Mouse (Mus musculus) megakaryocyte, adult 5-6 weeks (primary cell): ENCODE measurements around the gene Pex11b. TPM values are rescaled to one million over a fixed set of nuclear protein-coding genes. Genes with fewer than 3 reads are reported as not detected.
"Not testable (repeated sequence)": the region's sequence is repeated elsewhere in the genome, so short reads cannot be mapped to it uniquely, and the experiment has no call there.

Experiments used
- ATAC-seq: 2 replicates; pipeline ENCODE4 v1.8.0; 2016; ENCODE audit warnings: mild to moderate bottlenecking, inconsistent platforms; ENCODE audit not compliant: poor library complexity, severe bottlenecking
- total RNA-seq, 2 experiments: library from RNA; stranded (forward) in 1 of 2; stranded (reverse) in 1 of 2; fragments of 153-499, 151-499 nt in 1 of 2; fragments of 221-1000, 200-1000 nt in 1 of 2; gene quantifications; 2 replicates each; pipeline versions ENCODE4 v1.2.3 to v1.2.4; 2015 to 2017

Gene Pex11b
- total RNA-seq, 2 experiments from 2014 or later: 12.3 to 30.9 TPM

DNA sequence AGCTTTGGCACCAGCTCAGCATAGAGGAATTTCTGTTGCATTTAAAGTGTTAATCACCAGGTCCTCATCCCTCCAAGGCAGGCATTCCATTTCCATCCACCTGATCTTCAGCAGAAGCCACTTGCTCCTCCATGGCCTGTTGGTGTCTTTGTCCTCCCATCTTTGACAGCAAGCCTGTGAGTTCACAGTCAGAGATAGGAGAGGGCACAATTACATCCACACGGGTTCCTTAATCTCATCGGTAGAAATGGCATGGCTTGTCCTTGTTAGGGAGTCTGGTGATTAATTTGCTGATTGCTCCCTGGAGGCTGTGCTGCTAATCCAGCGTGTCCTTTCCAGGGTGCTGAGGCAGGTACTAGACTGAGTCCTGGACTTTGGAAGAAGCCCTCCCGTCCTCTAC, 38.3 kb downstream of the Pex11b start:
- ATAC-seq: no peak

DNA sequence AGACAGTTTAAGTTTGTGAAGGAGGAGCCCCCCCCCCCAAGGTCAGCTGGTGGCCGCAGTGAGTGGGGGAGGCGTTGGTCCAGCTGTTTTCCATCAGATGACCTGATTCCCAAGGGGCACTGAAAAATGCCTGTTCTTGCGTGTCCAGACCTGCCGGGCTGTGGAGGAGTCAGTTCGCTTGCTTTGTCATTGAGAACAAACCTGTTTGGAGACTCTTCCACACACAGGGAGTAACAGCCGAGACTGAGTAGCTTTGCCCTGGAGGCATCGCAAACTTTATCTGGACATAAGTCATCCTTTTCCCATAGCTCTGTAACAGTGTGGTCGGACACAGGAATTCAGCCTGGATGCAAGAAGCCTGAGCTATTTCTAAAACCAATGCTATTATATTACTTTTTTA, 39.3 kb downstream of the Pex11b start:
- ATAC-seq: no peak

DNA sequence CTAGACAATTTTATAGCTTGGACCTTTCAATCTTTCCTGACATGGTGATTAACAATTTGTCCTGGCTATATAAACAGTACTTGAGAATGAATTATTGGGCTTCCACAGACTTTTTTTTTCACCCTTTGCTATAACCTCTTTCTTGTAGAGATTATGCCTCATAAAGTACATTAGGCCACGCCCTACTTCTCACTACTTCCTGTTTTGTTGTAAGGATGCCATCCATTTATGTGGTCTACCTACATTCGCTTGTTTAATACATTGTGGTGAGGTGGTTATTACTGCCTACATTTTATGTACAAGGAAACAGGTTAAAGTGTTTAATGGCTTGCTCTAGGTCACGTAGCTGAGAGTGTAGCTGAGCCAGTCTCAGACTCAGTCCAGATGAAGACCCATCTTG, 40.0 kb downstream of the Pex11b start:
- ATAC-seq: no peak

DNA sequence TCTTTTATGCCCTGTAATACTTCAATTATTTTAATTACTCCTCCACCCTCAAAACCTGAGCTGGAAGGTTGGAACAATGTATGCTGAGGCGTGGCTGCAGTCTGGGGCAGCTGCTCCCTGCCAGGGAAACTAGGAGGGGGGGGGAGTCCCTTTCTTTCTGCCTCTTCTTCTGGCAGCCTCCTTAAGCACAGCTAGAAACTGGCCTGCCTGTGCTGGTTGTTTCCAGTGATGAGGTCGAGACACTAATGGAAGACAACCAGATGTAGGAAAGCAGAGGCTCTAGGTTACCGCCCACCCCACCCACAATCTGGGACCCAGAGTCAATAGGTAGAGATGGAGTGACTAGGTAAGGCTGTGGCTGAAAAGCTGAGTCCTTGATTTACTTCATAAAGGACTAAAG, 40.5 kb downstream of the Pex11b start:
- ATAC-seq: no peak

DNA sequence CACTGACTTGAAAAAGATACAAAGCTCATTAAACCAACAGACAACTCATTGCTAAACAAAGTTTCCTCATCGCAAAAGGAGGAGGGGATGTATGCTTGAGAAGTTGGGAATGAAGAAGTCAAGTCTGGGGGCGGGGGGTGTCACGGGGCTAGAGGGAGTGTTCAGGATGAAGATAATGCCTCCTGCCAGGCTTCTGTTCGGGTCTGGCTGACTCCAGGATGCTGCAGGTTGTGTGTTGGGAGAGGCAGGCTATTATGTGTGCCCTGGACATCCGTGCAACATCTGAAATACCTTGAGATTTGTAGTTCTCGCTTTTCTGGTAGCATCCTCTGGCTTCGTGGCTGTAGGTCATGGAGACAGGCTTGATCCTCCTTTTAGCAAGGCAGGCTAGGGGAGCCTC, 43.3 kb downstream of the Pex11b start:
- ATAC-seq: no peak

DNA sequence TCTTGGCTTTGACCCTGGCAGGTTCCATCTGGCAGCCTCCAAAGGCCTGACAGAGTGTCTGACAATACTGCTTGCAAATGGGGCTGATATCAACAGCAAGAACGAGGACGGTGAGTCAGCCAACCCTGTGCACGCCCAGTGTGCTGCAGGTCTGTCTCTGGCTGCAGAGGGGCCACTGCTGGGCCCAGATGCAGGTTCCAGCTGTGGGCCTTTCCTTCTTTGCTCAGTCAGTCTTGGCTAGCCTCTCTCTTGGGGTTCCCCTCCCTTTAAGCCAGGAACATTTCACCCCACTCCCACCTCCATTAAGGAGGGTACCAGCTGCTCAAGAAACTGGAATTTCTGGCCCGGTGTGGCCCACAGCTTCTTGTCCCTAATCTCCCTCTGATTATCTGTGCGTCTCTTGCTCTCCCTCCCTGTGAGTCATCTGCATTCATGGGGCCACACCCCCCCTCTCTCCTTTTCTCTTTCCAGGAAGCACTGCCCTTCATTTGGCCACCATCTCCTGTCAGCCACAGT, 44.0 kb downstream of the Pex11b start:
- no peak for ATAC-seq

DNA sequence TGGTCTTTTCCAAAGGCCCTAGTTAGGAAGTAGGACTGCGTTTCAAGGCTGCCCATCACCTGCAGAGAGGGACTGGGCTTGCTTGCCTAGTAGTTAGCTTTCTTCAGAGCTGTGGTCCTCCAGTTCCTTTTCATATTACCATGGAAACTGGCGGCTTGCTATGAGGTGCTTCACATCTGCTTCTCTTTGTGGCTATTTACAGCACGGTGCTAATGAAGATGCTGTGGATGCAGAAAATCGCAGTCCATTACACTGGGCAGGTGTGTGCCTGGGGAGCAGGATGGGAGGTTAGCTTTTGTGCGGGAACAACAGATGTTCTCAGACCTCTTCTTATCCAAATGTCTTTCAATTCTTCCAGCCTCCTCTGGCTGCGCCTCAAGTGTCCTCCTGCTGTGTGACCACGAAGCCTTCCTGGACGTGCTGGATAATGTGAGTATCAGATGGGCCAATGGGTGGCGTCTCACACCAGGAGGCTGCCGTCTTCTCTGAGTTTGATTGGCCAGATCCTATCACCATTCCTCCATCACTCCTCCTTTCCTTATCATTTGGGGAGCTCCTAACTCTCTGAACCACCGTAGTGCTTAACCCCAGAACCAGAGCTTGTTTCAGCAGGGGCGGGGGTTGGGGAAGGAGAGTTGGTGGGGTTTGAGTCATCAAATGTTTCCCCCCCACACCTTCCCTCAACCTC, 45.2 kb downstream of the Pex11b start:
- ATAC-seq: no peak

DNA sequence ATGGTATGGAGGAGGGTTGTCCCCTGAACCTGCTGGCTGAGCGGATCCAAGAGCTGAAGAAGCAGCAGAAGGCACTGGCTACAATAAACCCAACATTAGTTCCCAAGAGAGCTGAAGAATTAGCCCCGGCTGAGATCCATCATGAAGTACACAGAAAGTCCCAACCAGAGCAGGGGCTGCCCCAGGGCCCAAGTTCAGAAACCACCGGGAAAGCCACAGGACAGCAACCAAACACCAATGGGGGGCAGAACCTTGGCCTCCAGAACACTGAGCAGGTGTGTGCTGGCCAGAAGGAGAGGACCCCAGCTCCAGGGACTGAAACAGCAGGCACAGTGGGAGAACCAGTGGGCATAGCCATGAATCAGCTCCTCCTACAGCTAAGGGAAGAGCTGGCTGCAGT, 48.3 kb downstream of the Pex11b start:
- ATAC-seq: no peak

DNA sequence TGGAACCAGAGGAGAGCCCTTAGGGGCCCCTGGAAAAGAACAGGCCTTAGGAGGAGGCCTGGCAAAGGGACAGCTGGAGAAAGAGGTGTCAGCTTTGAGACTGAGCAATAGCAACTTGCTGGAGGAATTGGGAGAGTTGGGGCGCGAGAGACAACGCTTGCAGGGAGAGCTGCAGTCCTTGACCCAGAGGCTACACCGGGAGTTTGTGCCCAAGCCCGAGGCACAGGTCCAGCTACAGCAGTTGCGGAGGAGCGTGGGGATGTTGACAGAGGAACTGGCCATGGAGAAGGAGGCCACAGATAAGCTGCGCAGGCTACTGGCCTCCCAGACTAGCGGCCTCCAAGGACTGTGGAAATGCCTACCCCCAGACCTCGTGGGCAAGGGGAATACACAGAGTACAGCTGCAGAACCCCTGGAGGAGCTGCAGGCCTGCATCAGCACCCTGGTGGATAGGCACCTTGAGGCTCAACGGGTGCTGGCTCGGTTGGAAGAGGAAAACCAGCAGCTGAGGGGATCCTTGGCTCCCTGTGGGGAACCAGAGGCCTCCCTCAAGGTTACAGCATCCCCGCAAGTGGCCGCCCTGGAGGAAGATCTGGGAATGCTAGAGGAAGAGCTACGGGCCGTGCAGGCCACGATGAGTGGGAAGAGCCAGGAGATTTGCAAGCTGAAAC, 49.1 kb downstream of the Pex11b start:
- ATAC-seq: no peak

DNA sequence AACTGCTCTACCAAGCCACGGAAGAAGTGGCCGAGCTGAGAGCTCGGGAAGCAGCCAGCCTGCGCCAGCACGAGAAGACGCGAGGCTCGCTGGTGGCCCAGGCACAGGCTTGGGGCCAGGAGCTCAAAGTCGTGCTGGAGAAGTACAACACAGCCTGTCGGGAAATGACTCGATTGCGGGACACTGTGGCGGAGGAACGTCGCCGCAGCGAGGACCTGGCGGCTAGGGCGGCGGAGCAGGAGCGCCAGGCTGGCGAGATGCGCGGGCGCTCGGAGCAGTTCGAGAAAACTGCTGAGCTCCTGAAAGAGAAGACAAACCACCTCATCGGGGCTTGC, 49.6 kb downstream of the Pex11b start:
- ATAC-seq: no peak

DNA sequence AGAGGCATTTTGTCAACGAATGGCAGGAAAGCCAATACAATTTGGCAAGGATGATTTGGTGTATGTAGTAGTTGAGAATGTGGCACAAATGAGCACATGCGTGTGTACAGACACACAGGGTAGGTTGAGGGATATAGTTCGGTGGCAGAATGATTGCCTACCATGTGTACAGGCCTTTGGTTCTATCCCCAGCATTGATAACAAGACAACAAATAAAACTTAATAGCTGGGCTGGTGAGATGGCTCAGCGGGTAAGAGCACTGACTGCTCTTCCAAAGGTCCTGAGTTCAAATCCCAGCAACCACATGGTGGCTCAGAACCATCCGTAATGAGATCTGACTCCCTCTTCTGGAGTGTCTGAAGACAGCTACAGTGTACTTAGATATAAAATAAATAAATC, 50.9 kb downstream of the Pex11b start:
- not testable (repeated sequence) for ATAC-seq

DNA sequence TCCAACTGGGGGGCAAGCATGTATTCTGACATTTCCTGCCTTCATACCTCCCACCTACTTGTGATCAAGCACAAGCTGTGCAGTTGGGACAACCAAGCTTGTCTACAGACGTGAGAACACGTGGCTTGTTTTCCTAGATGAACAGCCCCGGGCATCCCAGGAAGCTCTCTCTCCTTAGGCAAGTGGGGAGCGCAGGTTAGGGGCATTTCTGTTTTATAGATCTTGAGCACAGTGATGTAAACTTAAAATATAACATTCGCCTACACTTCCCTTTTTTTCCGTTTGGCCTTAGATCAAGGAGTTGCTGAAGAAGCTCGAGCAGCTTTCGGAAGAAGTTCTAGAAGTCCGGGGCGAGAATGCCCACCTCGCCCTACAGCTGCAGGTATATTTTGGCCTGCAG, 53.7 kb downstream of the Pex11b start:
- ATAC-seq: no peak

DNA sequence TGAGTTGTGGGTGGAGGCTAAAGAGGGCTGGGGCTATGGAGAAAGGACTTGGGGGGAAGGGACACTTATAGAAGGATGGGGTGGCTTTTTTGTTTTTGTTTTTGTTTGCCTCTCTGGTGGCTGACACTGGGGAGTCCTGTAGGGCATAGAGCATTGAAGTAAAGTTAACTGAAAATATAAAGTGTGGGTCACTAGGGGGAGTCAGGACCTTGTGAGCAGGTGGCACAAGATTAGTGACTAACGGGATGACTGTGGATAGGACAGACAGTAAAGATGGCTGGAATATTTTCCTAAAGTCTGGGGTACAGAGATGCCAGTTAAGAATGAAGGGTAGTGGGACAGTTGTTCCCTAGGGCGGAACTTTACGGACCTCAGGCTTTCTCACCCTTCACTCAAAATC, 55.1 kb downstream of the Pex11b start:
- peak; percentile 56 for ATAC-seq

DNA sequence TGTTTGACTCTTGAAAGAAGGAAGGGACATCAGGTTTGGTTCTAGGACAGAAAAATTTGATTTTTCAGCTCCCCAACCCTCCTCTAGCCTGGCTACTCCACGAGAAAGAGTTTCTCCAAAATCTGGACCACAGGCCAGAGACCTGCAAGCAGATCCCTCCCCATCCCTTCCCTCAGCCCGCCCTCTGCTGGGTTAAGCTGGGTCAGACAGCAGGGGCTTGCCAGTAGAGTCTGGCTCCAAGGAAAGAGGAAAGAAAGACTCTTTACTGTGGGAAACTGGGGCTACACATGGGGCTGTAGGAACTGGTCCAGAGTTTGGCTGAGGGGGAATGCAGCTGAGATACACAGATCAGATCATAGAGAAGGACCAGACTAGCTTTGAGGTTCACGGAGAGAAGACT, 57.3 kb downstream of the Pex11b start:
- no peak for ATAC-seq

DNA sequence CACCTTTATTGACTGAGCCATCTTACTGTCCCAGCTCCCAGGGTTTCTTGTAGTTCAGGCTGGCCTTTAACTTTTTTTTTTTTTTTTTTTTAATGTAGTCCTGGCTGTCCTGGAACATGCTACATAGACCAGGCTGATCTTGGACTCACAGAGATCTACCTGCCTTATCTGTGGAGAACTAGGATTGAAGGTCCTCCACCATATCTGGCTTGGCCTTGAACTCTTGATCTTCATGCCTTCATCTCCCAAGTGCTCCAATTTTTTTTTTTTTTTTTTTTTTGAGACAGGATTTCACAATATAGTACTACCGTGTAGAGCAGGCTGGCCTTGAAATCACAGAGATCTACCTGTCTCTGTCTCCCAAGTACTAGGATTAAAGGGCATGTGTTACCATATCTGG, 58.4 kb downstream of the Pex11b start:
- ATAC-seq: no peak

Other genes with a start within 250 kb of the Pex11b start
- gene BC107364, start 183.1 kb upstream of the Pex11b start, total RNA-seq (2015): not detected in 2 replicates
- not detected in 2 replicates for gene BC107364, start 183.1 kb upstream of the Pex11b start, total RNA-seq (2017)
- gene Hfe2, start 110.2 kb upstream of the Pex11b start, total RNA-seq (2015): not detected in 2 replicates
- not detected in 2 replicates for gene Hfe2, start 110.2 kb upstream of the Pex11b start, total RNA-seq (2017)
- gene Txnip, start 77.4 kb upstream of the Pex11b start, total RNA-seq (2015): 411 and 437 TPM in 2 replicates
- 356 and 357 TPM in 2 replicates for gene Txnip, start 77.4 kb upstream of the Pex11b start, total RNA-seq (2017)
- not detected in 2 replicates for gene Gm16253, start 58.4 kb upstream of the Pex11b start, total RNA-seq (2015)
- 0.40 TPM in 1 of 2 replicates, not detected in the other for gene Gm16253, start 58.4 kb upstream of the Pex11b start, total RNA-seq (2017)
- gene Polr3gl, start 41.2 kb upstream of the Pex11b start, total RNA-seq (2015): 22.8 and 26.3 TPM in 2 replicates
- gene Polr3gl, start 41.2 kb upstream of the Pex11b start, total RNA-seq (2017): 45.6 and 46.4 TPM in 2 replicates
- gene Ankrd34a, start 38.7 kb upstream of the Pex11b start, total RNA-seq (2015): not detected in 2 replicates
- gene Ankrd34a, start 38.7 kb upstream of the Pex11b start, total RNA-seq (2017): not detected in 2 replicates
- gene Lix1l, start 34.2 kb upstream of the Pex11b start, total RNA-seq (2015): 0.59 and 1.7 TPM in 2 replicates
- 1.7 TPM in 2 replicates for gene Lix1l, start 34.2 kb upstream of the Pex11b start, total RNA-seq (2017)
- gene Rbm8a, start 5.4 kb upstream of the Pex11b start, total RNA-seq (2015): 89.0 and 99.4 TPM in 2 replicates
- 42.3 and 43.4 TPM in 2 replicates for gene Rbm8a, start 5.4 kb upstream of the Pex11b start, total RNA-seq (2017)
- 0.04 TPM in 1 of 2 replicates, not detected in the other for gene Gm42957, start 98 bp downstream of the Pex11b start, total RNA-seq (2015)
- 0.04 and 0.53 TPM in 2 replicates for gene Gm42957, start 98 bp downstream of the Pex11b start, total RNA-seq (2017)
- gene Itga10, start 10.2 kb downstream of the Pex11b start, total RNA-seq (2015): 0.02 and 0.29 TPM in 2 replicates
- 0.15 TPM in 1 of 2 replicates, not detected in the other for gene Itga10, start 10.2 kb downstream of the Pex11b start, total RNA-seq (2017)
- gene Ankrd35, start 34.8 kb downstream of the Pex11b start, total RNA-seq (2015): not detected in 2 replicates
- gene Ankrd35, start 34.8 kb downstream of the Pex11b start, total RNA-seq (2017): not detected in 2 replicates
- 18.6 and 26.6 TPM in 2 replicates for gene Pias3, start 61.0 kb downstream of the Pex11b start, total RNA-seq (2015)
- gene Pias3, start 61.0 kb downstream of the Pex11b start, total RNA-seq (2017): 10.3 and 13.4 TPM in 2 replicates
- gene Nudt17, start 73.2 kb downstream of the Pex11b start, total RNA-seq (2015): 1.7 and 1.9 TPM in 2 replicates
- gene Nudt17, start 73.2 kb downstream of the Pex11b start, total RNA-seq (2017): 0.73 TPM in 1 of 2 replicates, not detected in the other
- gene Polr3c, start 92.3 kb downstream of the Pex11b start, total RNA-seq (2015): 39.3 and 44.2 TPM in 2 replicates
- gene Polr3c, start 92.3 kb downstream of the Pex11b start, total RNA-seq (2017): 18.7 and 28.7 TPM in 2 replicates
- gene Rnf115, start 92.3 kb downstream of the Pex11b start, total RNA-seq (2015): 136 and 137 TPM in 2 replicates
- 135 and 150 TPM in 2 replicates for gene Rnf115, start 92.3 kb downstream of the Pex11b start, total RNA-seq (2017)
- gene Pdzk1, start 193.9 kb downstream of the Pex11b start, total RNA-seq (2015): 0.07 and 0.25 TPM in 2 replicates
- not detected in 2 replicates for gene Pdzk1, start 193.9 kb downstream of the Pex11b start, total RNA-seq (2017)
- gene Cd160, start 194.0 kb downstream of the Pex11b start, total RNA-seq (2015): 1.5 and 4.2 TPM in 2 replicates
- gene Cd160, start 194.0 kb downstream of the Pex11b start, total RNA-seq (2017): 0.57 and 2.6 TPM in 2 replicates